Mouse (Mus musculus): Measurements from ENCODE around the gene Gm3952. TPM values are rescaled to one million over a fixed set of nuclear protein-coding genes. Genes with fewer than 3 reads are reported as not detected.

The Gm3952 gene
- polyA plus RNA-seq, 1 experiment from 2014 or later: not detected

GRCm38 (mm10) chr8:128697945-128698344, 100.5 kb downstream of the Gm3952 start:
- no peaks in the 10 kb centered on the region for H3K27me3 ChIP-seq
- H3K4me2 ChIP-seq (replicated peaks): no peak overlapping the region
- H3K36me3 ChIP-seq: no peaks in the 10 kb centered on the region
- H3K4me3 ChIP-seq (replicated peaks): no peak overlapping the region
- H3K4me1 ChIP-seq: 0 out of 2 replicates have a peak, but pooled peaks cover under 1% of the 10 kb centered on the region
- 61% methylated on average over 3 of the region's 3 CpGs for WGBS
- H3K9ac ChIP-seq: no peak overlapping the region
- ATAC-seq (ENCODE audit: insufficient number of reproducible peaks, low FRiP score, low TSS enrichment, low read depth): no peak
- no peak overlapping the region for H3K27ac ChIP-seq (replicated peaks)
- no peaks in the 10 kb centered on the region for H3K9me3 ChIP-seq (replicated peaks)

GRCm38 (mm10) chr8:128696701-128697397, 101.6 kb downstream of the Gm3952 start:
- Histone ChIP-seq H3K27me3 (no peaks in the 10 kb centered on the region), H3K4me3 (replicated peaks) (no peak overlapping the region), H3K9me3 (replicated peaks) (no peaks in the 10 kb centered on the region), H3K27ac (replicated peaks) (no peak overlapping the region), H3K4me1 (no peaks in the 10 kb centered on the region), H3K36me3 (no peaks in the 10 kb centered on the region), H3K9ac (no peak overlapping the region), H3K4me2 (replicated peaks) (no peak overlapping the region)
- ATAC-seq (ENCODE audit: insufficient number of reproducible peaks, low FRiP score, low TSS enrichment, low read depth): no peak
- 95% methylated on average over 1 of the region's 1 CpGs for WGBS

Other genes starting within 250 kb of the Gm3952 start
- gene Itgb1, start 113.0 kb downstream of the Gm3952 start, polyA plus RNA-seq (2015; fragmentation: Nextera tagmentation; extraction: Ambion mirVana): 259 and 261 TPM in 2 replicates

Data from embryonic facial prominence, embryonic 15.5 days (tissue).